Mouse (Mus musculus): ENCODE results near the gene Cobll1.

DNA sequence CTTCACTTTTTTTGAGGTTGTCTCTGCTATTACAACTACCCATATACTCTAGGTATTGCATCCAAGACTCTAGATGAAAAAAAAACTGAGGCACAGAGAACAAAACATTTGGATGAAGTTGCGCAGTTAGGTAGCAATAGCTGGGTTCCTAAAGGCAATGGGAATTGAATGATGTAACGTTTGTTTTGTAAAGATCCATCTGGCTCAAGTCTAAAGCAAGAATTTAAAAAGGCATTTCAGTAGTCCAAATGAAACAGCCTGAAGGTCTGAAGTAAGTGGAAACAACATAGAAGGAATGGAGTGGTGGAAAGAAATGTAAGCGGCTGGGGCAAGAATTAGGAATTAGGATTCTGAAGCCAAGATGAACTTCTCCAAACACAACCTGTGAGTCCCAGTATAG is 188.4 kb downstream of the Cobll1 start:
- TF ChIP-seq CTCF (IDR thresholded peaks at IDR 0.05; ENCODE audit: borderline replicate concordance, extremely low read depth, insufficient read depth, insufficient read length), result no peak
- TF ChIP-seq POLR2A (IDR thresholded peaks at IDR 0.05; ENCODE audit: borderline replicate concordance, extremely low read depth, insufficient read depth, insufficient read length, poor library complexity, severe bottlenecking), result no peak
